Mouse (Mus musculus) frontal cortex, postnatal 36 days (tissue): Measurements from ENCODE around the gene Setd3.

Experiments used
- DNase-seq, 2 experiments: peaks; one replicate each; pipeline ENCODE4 v3.0.0; 2022; ENCODE audit warnings: low spot score in 2 of 2

Setd3 gene

DNA sequence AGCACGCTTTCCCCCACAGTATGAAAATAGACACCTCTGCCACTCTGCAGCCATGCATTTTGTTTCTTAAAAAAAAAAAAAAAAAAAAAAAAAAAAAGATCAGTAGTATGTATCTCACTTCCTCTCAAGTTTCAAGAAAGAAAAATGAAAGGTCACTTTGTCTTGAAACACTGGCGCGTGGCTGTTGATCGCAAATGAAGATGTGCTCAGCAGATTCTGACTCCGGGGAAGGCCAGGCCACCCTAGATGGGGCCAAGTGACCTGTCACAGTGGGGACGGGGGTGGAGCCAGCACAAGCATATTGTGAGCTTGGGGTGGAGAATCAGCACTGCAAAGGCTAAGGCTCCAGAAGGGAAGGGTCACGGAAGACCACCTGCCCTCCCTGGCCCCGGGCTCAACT lies 24.8 kb upstream of the Setd3 start:
- no peak for DNase-seq

DNA sequence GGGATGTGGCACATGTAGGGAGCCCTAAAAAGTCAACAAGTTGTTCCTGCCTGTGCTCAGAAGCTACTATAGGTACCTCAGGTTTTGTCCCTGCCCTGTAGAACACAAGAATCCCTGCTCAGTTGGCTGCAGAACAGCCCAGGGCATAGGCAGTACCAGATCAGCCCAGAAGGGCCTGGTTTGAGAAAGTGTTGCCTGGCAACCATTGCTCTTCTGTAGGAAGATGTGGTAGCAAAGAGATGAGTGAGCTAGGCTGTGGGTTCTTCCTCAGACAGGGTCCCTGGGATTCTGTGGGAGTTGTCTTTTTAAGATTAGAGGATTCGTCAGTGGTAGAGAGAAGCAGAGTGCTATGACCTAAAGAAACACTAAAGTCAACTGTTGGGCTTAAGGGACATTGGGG lies 21.0 kb upstream of the Setd3 start:
- DNase-seq, result no peak

- no peak for DNase-seq
Measured at GRCm38 (mm10) chr12:108198447-108198846, 19.3 kb upstream of the Setd3 start.

GRCm38 (mm10) chr12:108195761-108196160 lies 16.6 kb upstream of the Setd3 start:
- no peak for DNase-seq

DNA sequence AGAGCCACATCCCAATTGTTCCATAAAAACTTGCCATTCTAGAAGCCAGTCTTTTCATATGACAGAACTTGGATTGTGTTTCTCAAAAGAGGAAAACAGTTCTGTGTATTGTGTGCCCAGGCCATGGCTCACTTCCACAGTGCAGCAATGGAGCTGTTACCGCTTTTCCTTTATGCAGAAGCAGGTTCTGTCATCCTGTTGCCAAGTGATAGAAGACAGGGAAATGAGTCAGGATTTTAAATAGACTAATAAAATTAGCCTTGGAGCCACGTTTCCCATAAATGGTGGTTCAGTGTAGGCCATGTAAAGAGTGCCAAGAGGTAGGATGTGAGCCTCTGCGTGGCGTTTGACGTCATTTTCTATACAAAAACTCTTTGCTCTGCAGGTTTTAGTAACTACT lies 14.8 kb upstream of the Setd3 start:
- DNase-seq, result no peak

- no peak for DNase-seq
Measured at GRCm38 (mm10) chr12:108187541-108188091, 8.5 kb upstream of the Setd3 start.

- DNase-seq, result no peak
Measured at GRCm38 (mm10) chr12:108181716-108182115, 2.6 kb upstream of the Setd3 start.

GRCm38 (mm10) chr12:108179321-108180266 lies 480 bp upstream of the Setd3 start, which contains the start of gene Ccnk:
TSS of gene Ccnk (plus strand) at chr12:108179579.
- peak; percentile 98 to 100 for DNase-seq

- DNase-seq, result peak; percentile 72 to 77
Measured at GRCm38 (mm10) chr12:108178331-108179245, 526 bp downstream of the Setd3 start.

DNA sequence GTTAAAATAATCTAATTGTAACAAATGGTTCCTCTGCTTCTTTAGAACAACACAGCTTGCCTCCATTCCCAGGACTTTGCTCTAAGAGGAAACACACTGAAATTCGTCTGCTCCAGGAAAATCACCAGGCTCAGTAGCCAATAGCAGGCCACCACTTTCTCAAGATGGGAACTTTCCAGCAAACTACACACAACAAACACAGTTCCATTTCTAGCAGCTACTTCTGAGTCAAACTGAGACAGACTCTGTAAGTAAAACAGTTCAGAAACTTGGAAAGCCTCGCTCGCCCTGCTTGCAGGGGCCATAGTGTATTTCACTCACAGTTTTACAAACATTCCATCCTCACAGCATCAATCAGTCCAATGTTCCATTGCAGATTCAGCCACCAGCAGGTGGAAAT lies 2.7 kb downstream of the Setd3 start:
- DNase-seq, result no peak

GRCm38 (mm10) chr12:108174606-108175505 lies 4.3 kb downstream of the Setd3 start:
- no peak for DNase-seq

DNA sequence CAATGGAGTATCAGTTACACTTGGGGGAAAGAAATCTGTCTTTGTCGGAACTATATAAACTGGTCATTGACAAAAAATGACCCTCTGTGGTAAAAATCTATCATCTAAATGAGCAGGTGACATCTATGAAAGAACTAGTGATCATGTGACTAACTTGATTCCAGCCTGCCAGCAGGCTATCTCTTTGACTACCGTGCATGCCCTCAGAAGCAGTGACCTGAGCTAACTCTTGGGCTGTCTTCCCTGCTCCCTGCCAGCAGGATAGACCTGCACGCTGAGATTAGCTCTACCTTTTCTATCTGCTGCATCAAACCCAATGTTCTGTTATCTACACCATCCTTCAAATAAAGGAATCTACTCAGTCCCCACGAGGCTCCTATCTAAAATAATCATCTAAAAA lies 6.5 kb downstream of the Setd3 start:
- no peak for DNase-seq

- DNase-seq, result no peak
Measured at GRCm38 (mm10) chr12:108171336-108171735, 7.8 kb downstream of the Setd3 start.

DNA sequence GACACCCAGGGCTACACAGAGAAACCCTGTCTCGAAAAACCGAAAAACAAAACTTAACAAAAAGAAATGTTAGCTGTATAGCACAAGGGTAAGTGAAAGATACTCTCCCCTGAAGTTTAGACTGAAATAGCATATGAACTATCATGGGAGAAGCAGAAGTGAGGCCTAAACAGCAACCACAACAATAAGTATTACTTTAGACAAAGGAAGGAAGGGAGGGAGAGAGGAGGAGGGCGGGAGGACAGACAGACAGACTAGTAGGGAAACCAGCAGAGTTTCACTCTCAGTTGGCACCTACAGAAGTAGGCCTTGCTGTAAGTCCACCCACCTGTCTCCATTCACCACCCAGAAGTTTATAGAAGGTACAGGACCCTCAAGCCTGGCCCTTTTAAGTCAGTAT lies 8.6 kb downstream of the Setd3 start:
- DNase-seq, result no peak

DNA sequence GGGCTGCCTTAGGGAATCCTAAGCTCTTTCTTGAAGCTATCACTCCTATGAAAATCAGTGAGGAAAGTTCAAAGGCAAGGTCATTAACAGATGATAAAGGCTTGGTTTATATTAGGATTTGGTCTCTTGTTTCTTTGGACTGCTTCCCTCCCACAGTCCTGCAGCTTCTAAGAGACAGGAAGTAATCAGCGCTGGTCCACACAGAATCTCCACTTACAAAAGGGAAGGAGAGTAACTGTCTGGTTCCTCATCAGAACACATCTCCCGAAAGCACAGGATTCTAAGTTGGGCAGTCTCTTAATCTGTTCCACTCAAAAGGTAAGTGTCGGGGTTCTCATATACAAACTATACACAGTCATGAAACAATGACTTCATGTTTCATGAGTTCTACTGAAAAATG lies 10.2 kb downstream of the Setd3 start:
- no peak for DNase-seq

DNA sequence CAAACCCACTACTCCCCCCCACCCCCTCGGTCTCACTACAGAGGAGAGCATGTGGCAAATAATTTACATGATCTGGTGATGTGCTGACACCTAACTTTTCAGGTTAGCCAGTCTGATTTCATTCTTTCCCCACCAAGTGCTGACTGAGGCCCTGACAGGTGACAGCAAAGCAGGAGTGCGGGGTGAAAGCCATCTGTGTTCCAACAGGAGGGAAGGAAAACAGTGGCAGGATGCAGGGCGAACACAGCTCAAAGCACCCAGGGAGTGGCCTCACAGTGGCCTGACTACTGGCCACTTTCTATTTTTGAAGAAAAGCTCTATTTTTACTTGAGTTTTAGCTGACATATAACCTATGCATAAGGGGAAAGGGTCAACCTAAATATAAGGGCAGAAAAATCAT lies 15.4 kb downstream of the Setd3 start:
- no peak for DNase-seq

- DNase-seq, result peak in 1 of 2 experiments; percentile 24
Measured at GRCm38 (mm10) chr12:108162036-108162435, 17.1 kb downstream of the Setd3 start.

DNA sequence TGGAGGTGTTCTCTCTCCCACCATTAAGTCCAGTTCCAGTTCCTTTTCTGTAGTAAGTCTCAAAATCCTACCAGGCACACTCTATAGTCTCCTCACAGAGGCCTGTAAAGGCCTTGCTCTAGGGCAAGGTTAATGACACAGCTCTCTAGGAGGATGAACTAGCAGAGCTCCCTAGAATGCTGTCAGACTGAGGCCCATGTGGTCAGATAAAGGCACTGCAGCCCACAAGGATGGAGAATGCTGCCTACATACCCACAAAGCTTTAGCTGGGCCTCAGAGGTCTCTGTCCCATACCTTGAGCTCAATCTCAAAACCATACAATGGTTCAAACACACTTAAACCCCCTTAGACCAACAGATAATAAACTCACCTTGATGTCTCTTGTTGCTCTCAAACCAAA lies 19.3 kb downstream of the Setd3 start:
- DNase-seq, result no peak

- no peak for DNase-seq
Measured at GRCm38 (mm10) chr12:108152743-108153142, 26.4 kb downstream of the Setd3 start.

DNA sequence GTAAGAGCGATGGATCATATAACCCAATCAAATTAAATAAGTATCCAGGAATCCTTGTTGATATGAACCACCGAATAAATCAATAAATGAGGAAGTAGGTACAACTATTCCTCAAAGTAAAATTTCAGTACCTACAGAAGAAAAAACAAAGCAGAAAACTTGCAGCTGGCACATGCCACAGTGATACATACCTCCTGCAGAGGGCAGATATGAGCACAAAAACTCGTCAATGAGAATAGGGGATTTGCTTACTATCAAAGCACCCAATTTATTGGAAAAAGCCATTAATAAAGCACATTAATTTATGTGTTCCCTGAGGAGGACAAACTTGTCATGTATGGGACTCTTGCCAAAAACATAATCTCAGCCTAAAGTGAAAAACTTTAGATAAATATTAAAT lies 29.4 kb downstream of the Setd3 start:
- DNase-seq, result no peak

- DNase-seq, result no peak
Measured at GRCm38 (mm10) chr12:108145198-108145597, 33.9 kb downstream of the Setd3 start.
